Mouse (Mus musculus) neural tube, embryonic 11.5 days (tissue): Measurements from ENCODE around the gene Primpol. TPM values are rescaled to one million over a fixed set of nuclear protein-coding genes. Genes with fewer than 3 reads are reported as not detected.

Source experiments
- ATAC-seq: fragments of 200-750 bp; cut with Nextera tagmentation; 2 replicates; pipeline ENCODE4 v1.8.0; 2017; ENCODE audit warnings: moderate number of reproducible peaks, mild to moderate bottlenecking, moderate TSS enrichment, moderate library complexity; ENCODE audit not compliant: insufficient read depth, low FRiP score, low TSS enrichment
- DNase-seq: peaks from one replicate; pipeline ENCODE4 v3.0.0-alpha.2; 2015; ENCODE audit warnings: low spot score
- H3K27ac ChIP-seq: fragments of 300-500 bp; sonication (generic); 2 replicates; pipeline ENCODE4 v1.5.1; 2014; ENCODE audit warnings: low read depth, mild to moderate bottlenecking, low read length
- H3K27me3 ChIP-seq: fragments of 300-500 bp; sonication (generic); 2 replicates; pipeline ENCODE4 v1.6.1; 2014; ENCODE audit warnings: mild to moderate bottlenecking, low read length, mixed read lengths; ENCODE audit not compliant: control insufficient read depth, insufficient read depth
- H3K36me3 ChIP-seq: fragments of 300-500 bp; sonication (generic); 2 replicates; pipeline ENCODE4 v1.6.1; 2014; ENCODE audit warnings: mild to moderate bottlenecking, low read length, moderate library complexity, mixed read lengths; ENCODE audit not compliant: control insufficient read depth, insufficient read depth
- H3K4me1 ChIP-seq: fragments of 300-500 bp; sonication (generic); 2 replicates; pipeline ENCODE4 v1.6.1; 2014; ENCODE audit warnings: low read length, mixed read lengths; ENCODE audit not compliant: control insufficient read depth, insufficient read depth
- H3K4me2 ChIP-seq: fragments of 300-500 bp; sonication (generic); 2 replicates; pipeline ENCODE4 v1.6.1; 2014; ENCODE audit warnings: low read depth, mild to moderate bottlenecking, moderate library complexity
- H3K4me3 ChIP-seq: fragments of 300-500 bp; sonication (generic); 2 replicates; pipeline ENCODE4 v1.5.1; 2014; ENCODE audit warnings: low read depth, low read length
- H3K9ac ChIP-seq: fragments of 300-500 bp; sonication (generic); 2 replicates; pipeline ENCODE4 v1.6.1; 2014; ENCODE audit warnings: mild to moderate bottlenecking, low read length
- H3K9me3 ChIP-seq: fragments of 300-500 bp; sonication (generic); 2 replicates; pipeline ENCODE4 v1.6.1; 2016; ENCODE audit warnings: low read length; ENCODE audit not compliant: control insufficient read depth
- WGBS: fragments of 180-500 bp; shearing (Covaris S2); extraction: QIAGEN DNeasy Blood & Tissue Kit; methylation state at CpG from one replicate; pipeline ENCODE4 v1.1.7; 2014; 5-methylcytosine and 5-hydroxymethylcytosine counted together
- polyA plus RNA-seq: library from polyadenylated mRNA; unstranded; fragments of >200 nt; fragmentation: Nextera tagmentation; extraction: Ambion mirVana; gene quantifications from 2 replicates; pipeline ENCODE4 v1.2.1, GENCODE M21; 2014

The Primpol gene
- polyA plus RNA-seq, 1 experiment from 2014 or later: 11.2 TPM

GRCm38 (mm10) chr8:46628645-46629044 is 11.6 kb upstream of the Primpol start:
- Histone ChIP-seq H3K9me3 (no peaks in the 10 kb centered on the region), H3K4me2 (no peak overlapping the region), H3K4me3 (no peak overlapping the region), H3K9ac (no peak overlapping the region), H3K36me3 (peaks cover 3% of the 10 kb centered on the region), H3K4me1 (no peaks in the 10 kb centered on the region), H3K27ac (no peak overlapping the region), H3K27me3 (no peaks in the 10 kb centered on the region)
- no peak for ATAC-seq
- 96% methylated on average over 1 of the region's 1 CpGs for WGBS
- DNase-seq: no peak

- H3K4me3 ChIP-seq: no peak overlapping the region
- H3K27me3 ChIP-seq: no peaks in the 10 kb centered on the region
- ATAC-seq (no peak), DNase-seq (no peak)
- 66% methylated on average over 7 of the region's 7 CpGs for WGBS
- no peak overlapping the region for H3K4me2 ChIP-seq
- no peaks in the 10 kb centered on the region for H3K4me1 ChIP-seq
- no peak overlapping the region for H3K27ac ChIP-seq
- H3K9me3 ChIP-seq: no peaks in the 10 kb centered on the region
- H3K36me3 ChIP-seq: peaks cover 3% of the 10 kb centered on the region
- H3K9ac ChIP-seq: no peak overlapping the region
These were observed 10.9 kb upstream of the Primpol start for GRCm38 (mm10) chr8:46627881-46628280.

GRCm38 (mm10) chr8:46626642-46627041 is 9.6 kb upstream of the Primpol start:
- ATAC-seq: no peak
- WGBS: 97% methylated on average over 5 of the region's 5 CpGs
- H3K4me1 ChIP-seq: no peaks in the 10 kb centered on the region
- H3K36me3 ChIP-seq: no peaks in the 10 kb centered on the region
- H3K27ac ChIP-seq: no peak overlapping the region
- no peak for DNase-seq
- H3K9ac ChIP-seq: no peak overlapping the region
- no peak overlapping the region for H3K4me2 ChIP-seq
- H3K4me3 ChIP-seq: no peak overlapping the region
- H3K27me3 ChIP-seq: no peaks in the 10 kb centered on the region
- no peaks in the 10 kb centered on the region for H3K9me3 ChIP-seq

GRCm38 (mm10) chr8:46625166-46625565 is 8.2 kb upstream of the Primpol start:
- no peaks in the 10 kb centered on the region for H3K9me3 ChIP-seq
- H3K4me2 ChIP-seq: no peak overlapping the region
- ATAC-seq (no peak), DNase-seq (no peak)
- H3K27ac ChIP-seq: no peak overlapping the region
- WGBS: 54% methylated on average over 1 of the region's 1 CpGs
- no peak overlapping the region for H3K4me3 ChIP-seq
- no peak overlapping the region for H3K9ac ChIP-seq
- no peaks in the 10 kb centered on the region for H3K27me3 ChIP-seq
- no peaks in the 10 kb centered on the region for H3K36me3 ChIP-seq
- H3K4me1 ChIP-seq: no peaks in the 10 kb centered on the region

GRCm38 (mm10) chr8:46622446-46623270 is 5.6 kb upstream of the Primpol start:
- H3K27me3 ChIP-seq: no peaks in the 10 kb centered on the region
- H3K4me1 ChIP-seq: peaks cover 9% of the 10 kb centered on the region
- no peak overlapping the region for H3K4me2 ChIP-seq
- no peak overlapping the region for H3K27ac ChIP-seq
- no peaks in the 10 kb centered on the region for H3K36me3 ChIP-seq
- WGBS: 77% methylated on average over 9 of the region's 9 CpGs
- H3K9ac ChIP-seq: no peak overlapping the region
- H3K4me3 ChIP-seq: no peak overlapping the region
- H3K9me3 ChIP-seq: no peaks in the 10 kb centered on the region
- DNase-seq (no peak), ATAC-seq (no peak)

GRCm38 (mm10) chr8:46618639-46619320 is 1.8 kb upstream of the Primpol start:
- Histone ChIP-seq H3K4me3 (peak overlapping the region; percentile 85), H3K4me1 (peaks cover 9% of the 10 kb centered on the region), H3K9me3 (no peaks in the 10 kb centered on the region), H3K9ac (peak overlapping the region; percentile 92), H3K27me3 (no peaks in the 10 kb centered on the region), H3K4me2 (peak overlapping the region; percentile 63), H3K27ac (no peak overlapping the region), H3K36me3 (no peaks in the 10 kb centered on the region)
- DNase-seq (no peak), ATAC-seq (no peak)
- 4% methylated on average over 10 of the region's 10 CpGs for WGBS

- DNase-seq (peak; percentile 27), ATAC-seq (peak; percentile 56; the same call in 1 of the 2 replicates)
- Histone ChIP-seq H3K9ac (peak overlapping the region; percentile 92), H3K4me2 (peak overlapping the region; percentile 63), H3K4me3 (peak overlapping the region; percentile 85), H3K27me3 (no peaks in the 10 kb centered on the region), H3K36me3 (no peaks in the 10 kb centered on the region), H3K4me1 (peaks cover 9% of the 10 kb centered on the region), H3K27ac (peak overlapping the region; percentile 83), H3K9me3 (no peaks in the 10 kb centered on the region)
- WGBS: under 1% methylated on average over 37 of the region's 38 CpGs
These were observed 943 bp upstream of the Primpol start for GRCm38 (mm10) chr8:46617690-46618620.

- H3K4me2 ChIP-seq: no peak overlapping the region; the same call in 1 of the 2 replicates
- WGBS: 92% methylated on average over 8 of the region's 8 CpGs
- H3K4me3 ChIP-seq: no peak overlapping the region
These were observed 1.1 kb downstream of the Primpol start for GRCm38 (mm10) chr8:46615936-46616335.

More at GRCm38 (mm10) chr8:46615936-46616335, 1.1 kb downstream of the Primpol start:
- H3K4me1 ChIP-seq: peaks cover 9% of the 10 kb centered on the region
- no peaks in the 10 kb centered on the region for H3K9me3 ChIP-seq
- DNase-seq: no peak
- H3K27me3 ChIP-seq: no peaks in the 10 kb centered on the region
- H3K36me3 ChIP-seq: no peaks in the 10 kb centered on the region
- H3K27ac ChIP-seq: no peak overlapping the region
- no peak overlapping the region for H3K9ac ChIP-seq
- ATAC-seq: no peak
